Mouse (Mus musculus): Measurements from ENCODE around the gene Snap47.

- TF ChIP-seq POLR2A (IDR thresholded peaks at IDR 0.05; ENCODE audit: extremely low read depth, insufficient read depth, low read length): peak; percentile 92
- TF ChIP-seq CTCF (IDR thresholded peaks at IDR 0.05; ENCODE audit: extremely low read depth, insufficient read depth, low read length): no peak
Measured at GRCm38 (mm10) chr11:59449741-59450229, 1.2 kb downstream of the Snap47 start, which contains the start of gene Jmjd4.
